Mouse (Mus musculus) brain, embryonic 14.5 days (tissue): ENCODE measurements around the gene Hspb7.

Experiments
- CTCF ChIP-seq: fragments of 200-500 bp; IDR thresholded peaks from 2 replicates; pipeline ENCODE4 v1.5.1; 2012; ENCODE audit warnings: inconsistent platforms, mild to moderate bottlenecking, moderate library complexity, borderline replicate concordance; ENCODE audit not compliant: insufficient read depth, insufficient read length; ENCODE audit errors: extremely low read depth
- POLR2A ChIP-seq: fragments of 200-500 bp; IDR thresholded peaks from 2 replicates; pipeline ENCODE4 v1.6.1; 2012; ENCODE audit warnings: mild to moderate bottlenecking, inconsistent platforms, borderline replicate concordance; ENCODE audit not compliant: poor library complexity, insufficient read depth, insufficient read length, severe bottlenecking; ENCODE audit errors: extremely low read depth

DNA sequence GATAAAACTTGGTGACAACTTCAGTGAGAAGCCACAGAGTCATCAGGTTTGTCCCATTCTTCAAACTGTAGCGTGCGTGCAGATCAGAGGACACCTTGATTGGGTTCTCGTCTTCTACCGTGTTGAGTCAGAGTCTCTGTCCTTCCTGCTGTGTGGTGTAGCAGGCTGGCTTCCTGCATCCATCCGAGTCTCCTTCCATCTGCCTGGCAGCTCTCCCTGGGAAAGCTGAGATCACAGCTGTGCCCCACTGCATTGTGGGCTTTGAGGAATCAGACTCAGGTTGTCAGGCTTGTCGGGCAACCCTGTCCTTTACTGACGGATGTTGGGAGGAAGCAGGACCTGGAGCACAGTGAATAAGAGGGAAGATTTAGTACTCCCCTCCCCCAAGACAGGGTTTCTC is 25.6 kb downstream of the Hspb7 start:
- TF ChIP-seq CTCF (no peak), POLR2A (no peak)
